Mouse (Mus musculus) forebrain, embryonic 13.5 days (tissue): ENCODE measurements at regions not wholly inside any gene's neighbourhood (a gene's known extent, or its start where the extent isn't known, plus 50 kb on each side); places are given as distances from the start of the nearest gene placed in this dataset.

Experiments
- ATAC-seq: fragments of 200-750 bp; cut with Nextera tagmentation; 2 replicates; pipeline ENCODE4 v1.8.0; 2017
- H3K27ac ChIP-seq: fragments of 300-500 bp; sonication (generic); 2 replicates; pipeline ENCODE4 v1.5.1; 2015; ENCODE audit warnings: inconsistent platforms, mild to moderate bottlenecking, moderate library complexity
- H3K27me3 ChIP-seq: fragments of 300-500 bp; sonication (generic); 2 replicates; pipeline ENCODE4 v1.6.1; 2015; ENCODE audit warnings: mild to moderate bottlenecking, inconsistent platforms
- H3K36me3 ChIP-seq: fragments of 300-500 bp; sonication (generic); 2 replicates; pipeline ENCODE4 v1.6.1; 2015; ENCODE audit warnings: mild to moderate bottlenecking, inconsistent platforms; ENCODE audit not compliant: poor library complexity, severe bottlenecking
- H3K4me1 ChIP-seq: fragments of 300-500 bp; sonication (generic); 2 replicates; pipeline ENCODE4 v1.6.1; 2015; ENCODE audit warnings: inconsistent platforms
- H3K4me2 ChIP-seq: fragments of 300-500 bp; sonication (generic); 2 replicates; pipeline ENCODE4 v1.6.1; 2015; ENCODE audit warnings: inconsistent platforms, mild to moderate bottlenecking, moderate library complexity
- H3K4me3 ChIP-seq: fragments of 300-500 bp; sonication (generic); 2 replicates; pipeline ENCODE4 v1.5.1; 2015; ENCODE audit warnings: mild to moderate bottlenecking, inconsistent platforms
- H3K9ac ChIP-seq: fragments of 300-500 bp; sonication (generic); 2 replicates; pipeline ENCODE4 v1.6.1; 2015; ENCODE audit warnings: mild to moderate bottlenecking, inconsistent platforms
- H3K9me3 ChIP-seq: fragments of 300-500 bp; sonication (generic); replicated peaks from 2 replicates; pipeline ENCODE4 v1.6.1; 2016; ENCODE audit warnings: inconsistent platforms
- WGBS: fragments of 180-500 bp; shearing (Covaris S2); methylation state at CpG from one replicate; pipeline ENCODE4 v1.1.7; 2015; 5-methylcytosine and 5-hydroxymethylcytosine counted together

- Histone ChIP-seq H3K4me2 (no peak overlapping the region), H3K27ac (no peak overlapping the region), H3K9me3 (no peaks in the 10 kb centered on the region), H3K36me3 (no peaks in the 10 kb centered on the region), H3K4me3 (no peak overlapping the region), H3K9ac (no peak overlapping the region), H3K4me1 (peaks cover 13% of the 10 kb centered on the region), H3K27me3 (no peaks in the 10 kb centered on the region)
- 88% methylated on average over 5 of the region's 5 CpGs for WGBS
- no peak for ATAC-seq
Measured at GRCm38 (mm10) chr3:139897894-139898293, 692.4 kb downstream of the Stpg2 start.

GRCm38 (mm10) chr3:139899213-139899612, 693.7 kb downstream of the Stpg2 start:
- peak; percentile 57; the same call in 1 of the 2 replicates for ATAC-seq
- 15% methylated on average over 5 of the region's 5 CpGs for WGBS
- Histone ChIP-seq H3K9me3 (no peaks in the 10 kb centered on the region), H3K4me3 (no peak overlapping the region), H3K9ac (no peak overlapping the region), H3K27me3 (no peaks in the 10 kb centered on the region), H3K4me1 (peaks cover 13% of the 10 kb centered on the region), H3K4me2 (no peak overlapping the region), H3K27ac (no peak overlapping the region), H3K36me3 (no peaks in the 10 kb centered on the region)

- Histone ChIP-seq H3K4me1 (peaks cover 7% of the 10 kb centered on the region; the same call in 1 of the 2 replicates), H3K4me2 (no peak overlapping the region), H3K27ac (no peak overlapping the region), H3K36me3 (no peaks in the 10 kb centered on the region), H3K27me3 (no peaks in the 10 kb centered on the region), H3K9ac (no peak overlapping the region), H3K4me3 (no peak overlapping the region), H3K9me3 (no peaks in the 10 kb centered on the region)
- ATAC-seq: peak; percentile 93
- 22% methylated on average over 2 of the region's 2 CpGs for WGBS
Measured at GRCm38 (mm10) chr3:139913639-139914330, 708.3 kb downstream of the Stpg2 start.

- H3K36me3 ChIP-seq: no peaks in the 10 kb centered on the region
- no peak overlapping the region for H3K4me3 ChIP-seq
- H3K27me3 ChIP-seq: no peaks in the 10 kb centered on the region
- no peak overlapping the region for H3K4me2 ChIP-seq
- no peak overlapping the region for H3K27ac ChIP-seq
- H3K9me3 ChIP-seq: no peaks in the 10 kb centered on the region
- H3K4me1 ChIP-seq: no peaks in the 10 kb centered on the region; the same call in 1 of the 2 replicates
- no peak overlapping the region for H3K9ac ChIP-seq
- ATAC-seq: no peak
- WGBS: 65% methylated on average over 3 of the region's 3 CpGs
Measured at GRCm38 (mm10) chr3:139922267-139922666, 716.8 kb downstream of the Stpg2 start.

GRCm38 (mm10) chr3:139933039-139933438, 727.5 kb downstream of the Stpg2 start:
- H3K9me3 ChIP-seq: no peaks in the 10 kb centered on the region
- peak; percentile 57; the same call in 1 of the 2 replicates for ATAC-seq
- no peak overlapping the region for H3K4me2 ChIP-seq
- no peak overlapping the region for H3K9ac ChIP-seq
- peaks cover 4% of the 10 kb centered on the region; the same call in 1 of the 2 replicates for H3K4me1 ChIP-seq
- H3K27me3 ChIP-seq: no peaks in the 10 kb centered on the region
- no peaks in the 10 kb centered on the region for H3K36me3 ChIP-seq
- no peak overlapping the region for H3K4me3 ChIP-seq
- H3K27ac ChIP-seq: no peak overlapping the region
- WGBS: 8% methylated on average over 4 of the region's 4 CpGs

GRCm38 (mm10) chr3:139946209-139946608, 740.7 kb downstream of the Stpg2 start:
- Histone ChIP-seq H3K9me3 (no peaks in the 10 kb centered on the region), H3K27ac (no peak overlapping the region), H3K4me1 (no peaks in the 10 kb centered on the region), H3K36me3 (no peaks in the 10 kb centered on the region), H3K4me3 (no peak overlapping the region), H3K4me2 (no peak overlapping the region), H3K27me3 (no peaks in the 10 kb centered on the region), H3K9ac (no peak overlapping the region)
- ATAC-seq: no peak
- 94% methylated on average over 2 of the region's 2 CpGs for WGBS

- Histone ChIP-seq H3K27ac (no peak overlapping the region), H3K4me3 (no peak overlapping the region), H3K4me2 (no peak overlapping the region), H3K27me3 (no peaks in the 10 kb centered on the region), H3K9ac (no peak overlapping the region), H3K9me3 (no peaks in the 10 kb centered on the region), H3K36me3 (no peaks in the 10 kb centered on the region), H3K4me1 (no peaks in the 10 kb centered on the region)
- no peak for ATAC-seq
- WGBS: 79% methylated on average over 4 of the region's 4 CpGs
Measured at GRCm38 (mm10) chr3:139947247-139947646, 741.8 kb downstream of the Stpg2 start.

GRCm38 (mm10) chr3:139949096-139949495, 743.6 kb downstream of the Stpg2 start:
- no peak overlapping the region for H3K4me3 ChIP-seq
- no peak overlapping the region for H3K9ac ChIP-seq
- 63% methylated on average over 4 of the region's 4 CpGs for WGBS
- no peaks in the 10 kb centered on the region for H3K4me1 ChIP-seq
- no peaks in the 10 kb centered on the region for H3K9me3 ChIP-seq
- H3K4me2 ChIP-seq: no peak overlapping the region
- no peak overlapping the region for H3K27ac ChIP-seq
- H3K36me3 ChIP-seq: no peaks in the 10 kb centered on the region
- H3K27me3 ChIP-seq: no peaks in the 10 kb centered on the region
- 0 out of 2 replicates have a peak, but pooled peaks have one; percentile 30 for ATAC-seq

GRCm38 (mm10) chr3:139950016-139950705, 744.7 kb downstream of the Stpg2 start:
- Histone ChIP-seq H3K9me3 (no peaks in the 10 kb centered on the region), H3K27me3 (no peaks in the 10 kb centered on the region), H3K9ac (no peak overlapping the region), H3K4me1 (no peaks in the 10 kb centered on the region), H3K4me2 (no peak overlapping the region), H3K36me3 (no peaks in the 10 kb centered on the region), H3K4me3 (no peak overlapping the region), H3K27ac (no peak overlapping the region)
- ATAC-seq: no peak
- 92% methylated on average over 8 of the region's 8 CpGs for WGBS

- no peak overlapping the region for H3K4me2 ChIP-seq
- no peak overlapping the region for H3K9ac ChIP-seq
- no peaks in the 10 kb centered on the region for H3K27me3 ChIP-seq
- no peak overlapping the region for H3K4me3 ChIP-seq
- no peaks in the 10 kb centered on the region for H3K4me1 ChIP-seq
- no peaks in the 10 kb centered on the region for H3K9me3 ChIP-seq
- WGBS: 90% methylated on average over 8 of the region's 8 CpGs
- H3K27ac ChIP-seq: no peak overlapping the region
- no peak for ATAC-seq
- no peaks in the 10 kb centered on the region for H3K36me3 ChIP-seq
Measured at GRCm38 (mm10) chr3:139951516-139951915, 746.0 kb downstream of the Stpg2 start.

- Histone ChIP-seq H3K9ac (no peak overlapping the region), H3K4me1 (no peaks in the 10 kb centered on the region), H3K4me2 (no peak overlapping the region), H3K9me3 (no peaks in the 10 kb centered on the region; the same call in 1 of the 2 replicates), H3K27ac (no peak overlapping the region), H3K36me3 (no peaks in the 10 kb centered on the region), H3K4me3 (no peak overlapping the region), H3K27me3 (no peaks in the 10 kb centered on the region)
- ATAC-seq: no peak
- 92% methylated on average over 1 of the region's 1 CpGs for WGBS
Measured at GRCm38 (mm10) chr3:139978172-139978571, 772.7 kb downstream of the Stpg2 start.

GRCm38 (mm10) chr3:139985830-139986481, 780.5 kb downstream of the Stpg2 start:
- 86% methylated on average over 4 of the region's 4 CpGs for WGBS
- Histone ChIP-seq H3K9ac (no peak overlapping the region), H3K4me3 (no peak overlapping the region), H3K4me1 (no peaks in the 10 kb centered on the region), H3K4me2 (no peak overlapping the region), H3K27me3 (no peaks in the 10 kb centered on the region), H3K27ac (no peak overlapping the region), H3K9me3 (no peaks in the 10 kb centered on the region), H3K36me3 (no peaks in the 10 kb centered on the region)
- ATAC-seq: no peak
